Mouse (Mus musculus) heart, postnatal 0 days (tissue): ENCODE results near the gene Stat4. TPM values are rescaled to one million over a fixed set of nuclear protein-coding genes. Genes with fewer than 3 reads are reported as not detected.
A peak's percentile ranks its signal among the peaks of the same experiment; 100 is the strongest.

Experiments
- ATAC-seq: fragments of 200-750 bp; cut with Nextera tagmentation; 2 replicates; pipeline ENCODE4 v1.8.0; 2017; ENCODE audit warnings: low read depth, moderate number of reproducible peaks, moderate library complexity; ENCODE audit not compliant: insufficient read depth
- DNase-seq: peaks from one replicate; pipeline ENCODE4 v3.0.0-alpha.2; 2016; ENCODE audit warnings: low spot score
- H3K27ac ChIP-seq: fragments of 300-500 bp; sonication (generic); 2 replicates; pipeline ENCODE4 v1.5.1; 2014; ENCODE audit warnings: low read depth, mild to moderate bottlenecking
- H3K27me3 ChIP-seq: fragments of 300-500 bp; sonication (generic); 2 replicates; pipeline ENCODE4 v1.6.1; 2014; ENCODE audit warnings: low read length, mixed read lengths; ENCODE audit not compliant: control insufficient read depth, insufficient read depth
- H3K36me3 ChIP-seq: fragments of 300-500 bp; sonication (generic); replicated peaks from 2 replicates; pipeline ENCODE4 v1.6.1; 2014; ENCODE audit warnings: low read length, mixed read lengths; ENCODE audit not compliant: control insufficient read depth, insufficient read depth
- H3K4me1 ChIP-seq: fragments of 300-500 bp; sonication (generic); 2 replicates; pipeline ENCODE4 v1.6.1; 2014; ENCODE audit warnings: antibody characterized with exemption; ENCODE audit not compliant: control insufficient read depth, insufficient read depth
- H3K4me2 ChIP-seq: fragments of 300-500 bp; sonication (generic); 2 replicates; pipeline ENCODE4 v1.6.1; 2014; ENCODE audit warnings: low read depth, mild to moderate bottlenecking, low read length, moderate library complexity
- H3K4me3 ChIP-seq: fragments of 300-500 bp; sonication (generic); 2 replicates; pipeline ENCODE4 v1.5.1; 2014; ENCODE audit warnings: low read depth, low read length
- H3K9ac ChIP-seq: fragments of 300-500 bp; sonication (generic); replicated peaks from 2 replicates; pipeline ENCODE4 v1.6.1; 2014; ENCODE audit warnings: low read depth, low read length, mixed read lengths
- H3K9me3 ChIP-seq: fragments of 300-500 bp; sonication (generic); replicated peaks from 2 replicates; pipeline ENCODE4 v1.6.1; 2016; ENCODE audit warnings: low read length; ENCODE audit not compliant: control insufficient read depth
- CTCF ChIP-seq: IDR thresholded peaks from 2 replicates; pipeline ENCODE4 v1.5.1; 2016; ENCODE audit warnings: antibody characterized with exemption, control low read depth, low read depth
- EP300 ChIP-seq: IDR thresholded peaks from 2 replicates; pipeline ENCODE4 v1.6.1; 2016; ENCODE audit warnings: antibody characterized with exemption, low read depth
- WGBS: fragments of 180-500 bp; shearing (Covaris S2); extraction: QIAGEN DNeasy Blood & Tissue Kit; methylation state at CpG from one replicate; pipeline ENCODE4 v1.1.7; 2014; 5-methylcytosine and 5-hydroxymethylcytosine counted together
- polyA plus RNA-seq: library from polyadenylated mRNA; unstranded; fragments of >200 nt; fragmentation: Nextera tagmentation; extraction: Ambion mirVana; gene quantifications from 2 replicates; pipeline ENCODE4 v1.2.1, GENCODE M21; 2015
- total RNA-seq: library from RNA; depleted of rRNA; stranded (reverse); fragments of >200 nt; gene quantifications from 2 replicates; pipeline ENCODE4 v1.2.3, GENCODE M21; 2014; ENCODE audit warnings: low replicate concordance; rRNA removed

Stat4 gene
- total RNA-seq (0.27 and 1.2 TPM in 2 replicates), polyA plus RNA-seq (0.27 and 0.33 TPM in 2 replicates)

GRCm38 (mm10) chr1:51986848-51987247 lies at the start of gene Stat4:
Gene Stat4 (plus strand): TSS chr1:51987148.
- no peak within 1 kb of the TSS for H3K9ac ChIP-seq
- ATAC-seq: no peak
- 77% methylated on average over 5 of the region's 5 CpGs for WGBS
- 0 out of 2 replicates have a peak, but pooled peaks cover under 1% of the 10 kb centered on the region for H3K4me1 ChIP-seq
- TF ChIP-seq CTCF: no peak
- no peak for TF ChIP-seq EP300
- H3K27me3 ChIP-seq: no peaks in the 10 kb centered on the region
- no peak for DNase-seq
- H3K27ac ChIP-seq: no peak within 1 kb of the TSS
- H3K4me2 ChIP-seq: no peak within 1 kb of the TSS
- no peaks in the 10 kb centered on the region for H3K36me3 ChIP-seq
- no peaks in the 10 kb centered on the region for H3K9me3 ChIP-seq
- H3K4me3 ChIP-seq: no peak within 1 kb of the TSS

GRCm38 (mm10) chr1:51938357-51938756 lies 48.6 kb upstream of the Stat4 start:
- Histone ChIP-seq H3K36me3 (no peaks in the 10 kb centered on the region), H3K9ac (no peak overlapping the region), H3K9me3 (no peaks in the 10 kb centered on the region), H3K4me1 (no peaks in the 10 kb centered on the region; the same call in 1 of the 2 replicates), H3K4me2 (no peak overlapping the region), H3K27me3 (no peaks in the 10 kb centered on the region), H3K4me3 (no peak overlapping the region), H3K27ac (no peak overlapping the region)
- 87% methylated on average over 7 of the region's 7 CpGs for WGBS
- TF ChIP-seq EP300 (no peak), CTCF (no peak)
- no peak for DNase-seq
- no peak for ATAC-seq

GRCm38 (mm10) chr1:51944755-51945154 lies 42.2 kb upstream of the Stat4 start:
- no peaks in the 10 kb centered on the region; the same call in 1 of the 2 replicates for H3K4me1 ChIP-seq
- H3K4me2 ChIP-seq: no peak overlapping the region
- DNase-seq (peak; percentile 53), ATAC-seq (no peak)
- WGBS: 39% methylated on average over 5 of the region's 5 CpGs
- H3K27me3 ChIP-seq: no peaks in the 10 kb centered on the region
- no peak overlapping the region for H3K4me3 ChIP-seq
- H3K36me3 ChIP-seq: no peaks in the 10 kb centered on the region
- H3K27ac ChIP-seq: no peak overlapping the region
- no peaks in the 10 kb centered on the region for H3K9me3 ChIP-seq
- TF ChIP-seq CTCF (peak; percentile 82), EP300 (no peak)
- no peak overlapping the region for H3K9ac ChIP-seq

- Histone ChIP-seq H3K36me3 (no peaks in the 10 kb centered on the region), H3K27ac (no peak overlapping the region), H3K4me3 (no peak overlapping the region), H3K4me2 (no peak overlapping the region), H3K27me3 (no peaks in the 10 kb centered on the region), H3K9ac (no peak overlapping the region), H3K4me1 (no peaks in the 10 kb centered on the region; the same call in 1 of the 2 replicates), H3K9me3 (no peaks in the 10 kb centered on the region)
- no peak for ATAC-seq
- DNase-seq: no peak
- 42% methylated on average over 4 of the region's 4 CpGs for WGBS
- no peak for TF ChIP-seq EP300
- no peak for TF ChIP-seq CTCF
Measured at GRCm38 (mm10) chr1:51947116-51947515, 39.8 kb upstream of the Stat4 start.

GRCm38 (mm10) chr1:51964647-51965046 lies 22.3 kb upstream of the Stat4 start:
- Histone ChIP-seq H3K9ac (no peak overlapping the region), H3K9me3 (no peaks in the 10 kb centered on the region), H3K4me2 (no peak overlapping the region), H3K36me3 (no peaks in the 10 kb centered on the region), H3K27me3 (no peaks in the 10 kb centered on the region), H3K4me3 (no peak overlapping the region), H3K27ac (no peak overlapping the region), H3K4me1 (peaks cover 6% of the 10 kb centered on the region; the same call in 1 of the 2 replicates)
- TF ChIP-seq CTCF (no peak), EP300 (no peak)
- no peak for ATAC-seq
- WGBS: 91% methylated on average over 2 of the region's 2 CpGs
- no peak for DNase-seq

GRCm38 (mm10) chr1:51968994-51969393 lies 18.0 kb upstream of the Stat4 start:
- Histone ChIP-seq H3K36me3 (no peaks in the 10 kb centered on the region), H3K9ac (no peak overlapping the region), H3K4me2 (no peak overlapping the region), H3K9me3 (no peaks in the 10 kb centered on the region), H3K4me1 (peaks cover 6% of the 10 kb centered on the region; the same call in 1 of the 2 replicates), H3K27ac (no peak overlapping the region), H3K4me3 (no peak overlapping the region), H3K27me3 (no peaks in the 10 kb centered on the region)
- DNase-seq: peak; percentile 13
- 20% methylated on average over 1 of the region's 1 CpGs for WGBS
- no peak for ATAC-seq
- TF ChIP-seq EP300: no peak
- TF ChIP-seq CTCF: no peak
